Mouse (Mus musculus) liver, postnatal 0 days (tissue): ENCODE measurements around the gene Cd151.

Source experiments
- CTCF ChIP-seq: sonication (generic); IDR thresholded peaks from 2 replicates; pipeline ENCODE4 v1.5.1; 2016; ENCODE audit warnings: antibody characterized with exemption, low read depth
- EP300 ChIP-seq: IDR thresholded peaks from 2 replicates; pipeline ENCODE4 v1.6.1; 2016; ENCODE audit warnings: antibody characterized with exemption, low read depth, mild to moderate bottlenecking

DNA sequence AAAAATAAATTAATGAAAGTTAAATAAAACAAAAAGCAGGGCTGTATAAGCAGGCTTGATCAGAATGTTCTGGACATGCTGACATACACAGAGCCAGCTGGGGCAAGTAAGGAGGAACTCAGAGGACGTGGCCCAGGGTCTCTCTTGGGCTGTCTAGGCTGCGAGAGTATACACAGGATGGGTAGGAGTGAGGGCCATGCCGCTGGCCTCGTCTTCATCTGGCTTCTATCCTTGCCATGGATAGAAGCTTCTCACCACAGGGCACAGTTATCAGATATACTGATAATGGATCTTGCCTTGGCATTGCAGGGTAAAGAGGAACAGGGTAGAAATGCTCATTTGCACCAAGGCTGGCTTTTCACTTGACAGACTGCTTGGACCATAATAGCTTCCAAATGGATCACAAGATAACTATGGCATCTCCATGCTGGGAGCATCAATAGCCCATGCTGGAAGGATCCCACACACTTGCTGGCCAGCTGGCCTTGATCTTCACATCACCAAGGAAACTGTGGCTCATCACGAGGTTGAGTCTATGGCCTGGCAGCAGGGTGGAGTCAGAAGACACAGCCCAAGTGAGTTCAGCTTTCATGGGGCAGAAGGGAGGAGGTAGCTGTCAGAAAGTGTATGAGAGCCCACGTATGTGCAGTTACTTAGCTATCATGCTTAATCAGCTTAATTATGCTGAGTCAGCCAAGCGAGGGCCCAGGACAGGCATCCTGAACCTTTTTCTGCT is 34.8 kb downstream of the Cd151 start:
- no peak for TF ChIP-seq CTCF
- no peak for TF ChIP-seq EP300
